Mouse (Mus musculus): ENCODE data around the gene Eif2s2.

DNA sequence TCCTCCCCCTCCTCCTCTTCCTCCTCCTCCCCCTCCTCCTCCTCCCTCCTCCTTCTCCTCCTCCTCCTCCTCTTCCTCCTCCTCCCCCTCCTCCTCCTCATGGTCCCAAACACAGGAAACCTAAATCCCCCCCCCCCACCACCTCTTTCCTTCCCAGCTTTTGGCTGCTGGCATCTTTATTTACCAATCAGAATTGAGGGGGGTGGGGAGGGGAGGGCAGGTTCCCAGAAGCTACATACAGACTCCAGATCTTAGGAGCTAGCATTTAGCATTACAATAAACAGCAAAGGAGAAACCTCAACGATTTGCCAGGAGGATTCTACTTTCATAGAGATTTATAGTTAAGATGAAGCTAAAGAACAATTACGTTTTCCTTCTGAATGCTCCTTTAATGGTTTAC, 13.1 kb upstream of the Eif2s2 start:
- no peak for TF ChIP-seq GATA1 (IDR thresholded peaks at IDR 0.05; ENCODE audit: borderline replicate concordance, low read length)
- no peak for TF ChIP-seq FLI1 (IDR thresholded peaks at IDR 0.05; ENCODE audit: low read length)
